Mouse (Mus musculus) Patski (cell line): ENCODE results near the gene Bex3. TPM values are rescaled to one million over a fixed set of nuclear protein-coding genes. Genes with fewer than 3 reads are reported as not detected.

Experiments
- ATAC-seq: fragments of 100-300 bp; one replicate; pipeline ENCODE4 v1.8.0; 2021
- CTCF ChIA-PET: fragments of 350-600 bp; sonication (Branson Sonifier 250); formaldehyde crosslinking; loops from one replicate; lab custom pipeline; 2022; ENCODE audit warnings: inconsistent platforms; lab: Charles Lee
- POLR2A ChIA-PET: fragments of 350-600 bp; sonication (Branson Sonifier 250); formaldehyde crosslinking; loops from one replicate; lab custom pipeline; 2022; ENCODE audit warnings: antibody characterized with exemption, inconsistent platforms; lab: Charles Lee
- DNase-seq: peaks from one replicate; pipeline ENCODE4 v3.0.0-alpha.2; 2011; ENCODE audit warnings: low read depth, low spot score
- H3K27me3 ChIP-seq: fragments of 371-371 bp; one replicate; pipeline ENCODE4 v1.5.1; 2021
- CTCF ChIP-seq: fragments of 100-300 bp; IDR thresholded peaks from one replicate; pipeline ENCODE4 v1.5.1; 2021
- in situ Hi-C: fragments of 300-500 bp; cut with MboI; formaldehyde crosslinking; loops from 3 replicates; pipeline ENCODE4 v1.11.1; 2018; ENCODE audit warnings: low pct_unique_long_range_greater_than_20kb, mixed read lengths
- polyA plus RNA-seq: library from polyadenylated mRNA; unstranded; gene quantifications from one replicate; pipeline ENCODE4 v1.2.3, GENCODE M21; 2021

Bex3 gene
- polyA plus RNA-seq, 1 experiment from 2014 or later, result 454 TPM

DNA sequence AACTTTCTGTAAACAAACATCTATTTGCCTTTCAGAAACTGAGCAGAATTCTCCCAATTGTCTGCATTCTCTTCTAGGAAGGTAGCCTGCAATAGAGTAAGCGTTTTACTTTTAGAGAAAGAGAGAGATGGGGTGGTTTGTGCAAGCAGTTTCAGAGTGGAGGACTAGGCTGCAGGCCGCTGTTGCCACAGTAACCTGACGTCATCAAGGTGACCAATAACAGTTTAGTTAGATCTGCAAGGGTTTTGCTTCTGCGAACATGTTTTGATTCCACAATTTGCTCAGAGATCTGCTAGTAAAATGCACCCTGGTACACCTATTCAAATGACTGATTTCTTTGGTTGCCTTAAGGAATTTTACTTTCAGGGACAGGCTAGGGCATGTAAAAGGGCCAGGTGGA is 43.2 kb downstream of the Bex3 start:
- ATAC-seq (no peak), DNase-seq (no peak)
- ChIA-PET CTCF (no interaction called here), POLR2A (no interaction called here)
- TF ChIP-seq CTCF, result no peak
- in situ Hi-C loops, result loop anchor here (25.0 kb wide), 1 partner anchor 276 kb away; the partner anchor contains the start of gene Arxes1
- H3K27me3 ChIP-seq, result peaks cover 15% of the 10 kb centered on the region

DNA sequence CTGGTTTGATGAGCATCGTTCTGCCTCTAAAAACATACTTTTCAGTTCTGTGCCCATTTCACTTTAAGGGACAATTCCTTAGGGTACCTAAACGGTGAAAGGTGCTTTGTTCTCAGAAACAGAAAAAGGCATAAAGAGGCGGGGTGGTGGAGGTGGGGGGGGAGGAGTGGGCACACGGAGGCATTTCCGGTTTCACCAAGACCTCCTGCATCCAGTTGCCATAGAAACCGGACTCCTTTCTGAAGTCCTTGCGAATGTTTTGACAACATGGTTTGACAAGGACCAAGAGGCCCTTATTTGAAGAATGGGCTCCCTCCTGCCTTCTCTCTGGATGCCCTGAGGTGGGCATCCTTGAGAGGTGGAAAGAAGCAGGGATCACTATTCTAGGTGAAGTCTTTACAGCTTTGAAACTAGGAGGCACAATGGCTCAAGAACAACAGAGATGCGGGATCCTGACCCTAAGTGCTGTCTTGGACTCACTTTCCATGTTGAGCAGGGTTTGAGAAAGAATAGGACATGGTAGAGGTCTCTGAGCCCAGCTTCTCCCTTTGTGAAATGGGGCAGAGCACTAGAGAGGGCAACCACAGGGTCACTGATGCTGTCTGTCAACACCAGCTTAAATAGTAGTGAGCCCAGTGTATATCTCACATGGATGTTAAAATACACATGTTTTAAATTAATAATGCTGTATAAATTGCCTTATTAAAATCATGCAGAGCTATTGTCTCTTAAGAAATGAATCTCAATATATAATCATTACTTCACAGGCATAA is 43.9 kb downstream of the Bex3 start:
- in situ Hi-C loops, result loop anchor here (25.0 kb wide), 1 partner anchor 277 kb away; the partner anchor contains the start of gene Arxes1
- no peak for TF ChIP-seq CTCF
- ChIA-PET POLR2A (interaction anchor here (0.6 kb wide), 1 partner anchor 69 kb away, joined by 3 read pairs; the partner anchor contains the start of gene Tceal9), CTCF (no interaction called here)
- DNase-seq (no peak), ATAC-seq (no peak)
- H3K27me3 ChIP-seq, result peaks cover 12% of the 10 kb centered on the region

DNA sequence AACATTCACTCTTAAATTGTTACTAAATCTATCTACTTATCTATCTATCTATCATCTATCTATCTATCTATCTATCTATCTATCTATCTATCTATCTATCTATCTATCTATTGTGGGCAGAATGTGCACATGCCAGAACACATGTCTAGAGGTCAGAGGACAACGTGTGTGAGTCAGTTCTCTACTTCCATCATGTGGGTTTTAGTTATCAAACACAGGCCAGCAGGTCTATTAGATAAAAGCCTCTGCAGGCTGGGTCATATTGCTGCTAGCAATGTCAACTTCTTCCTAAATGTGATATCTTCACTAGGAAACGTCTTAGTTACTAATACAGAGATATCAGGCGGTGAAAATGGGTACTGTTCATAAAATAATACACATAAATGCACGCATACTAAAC is 49.9 kb downstream of the Bex3 start:
- ATAC-seq, result no peak
- peaks cover 6% of the 10 kb centered on the region for H3K27me3 ChIP-seq
- in situ Hi-C loops, result loop anchor here (10.0 to 25.0 kb wide), 2 partner anchors 95 to 283 kb away; partner anchors contain the start of gene Arxes1
- TF ChIP-seq CTCF, result no peak
- DNase-seq, result no peak
- CTCF ChIA-PET, result no interaction called here
- POLR2A ChIA-PET, result no interaction called here

Other genes starting within 250 kb of the Bex3 start
- gene Arxes1, start 236.9 kb upstream of the Bex3 start, polyA plus RNA-seq, result 0.68 TPM
- 0.27 TPM for gene Bex2, start 202.0 kb upstream of the Bex3 start, polyA plus RNA-seq
- gene Nxf3, start 185.0 kb upstream of the Bex3 start, polyA plus RNA-seq, result not detected
- not detected for gene Bex4, start 131.3 kb upstream of the Bex3 start, polyA plus RNA-seq
- gene Tceal8, start 97.9 kb upstream of the Bex3 start, polyA plus RNA-seq, result 64.6 TPM
- gene Tceal5, start 66.4 kb upstream of the Bex3 start, polyA plus RNA-seq, result not detected
- gene Tceal7, start 55.5 kb upstream of the Bex3 start, polyA plus RNA-seq, result not detected
- 0.86 TPM for gene Bex1, start 54.7 kb upstream of the Bex3 start, polyA plus RNA-seq
- 401 TPM for gene Tceal9, start 25.2 kb upstream of the Bex3 start, polyA plus RNA-seq
- not detected for gene Kir3dl1, start 247.7 kb downstream of the Bex3 start, polyA plus RNA-seq